In genomic region chr5:149582642-149583262, GRCm38 (mm10) we compare ENCODE assay signal across 21 mouse cellular contexts. TPM values are rescaled to one million over a fixed set of nuclear protein-coding genes. Genes with fewer than 3 reads are reported as not detected.
"Had no signal": no experiment of that assay in that cellular context is flagged by ENCODE, and none has a peak within 500 bp of the region (broad histone marks: within the 10 kb centered on the region; RNA-seq: fewer than 3 reads in every experiment).

No protein-coding gene starts in this region.

- H3K4me2 ChIP-seq: liver, embryonic 12.5 days; lung, embryonic 15.5 days; midbrain, embryonic 12.5 days; neural tube, embryonic 13.5 days; neural tube, embryonic 15.5 days had no signal

- H3K4me1 ChIP-seq: liver, embryonic 12.5 days had no signal

- ATAC-seq: liver, embryonic 12.5 days had no signal

- H3K9ac ChIP-seq: liver, embryonic 12.5 days; liver, embryonic 14.5 days; lung, embryonic 15.5 days; midbrain, embryonic 12.5 days; neural tube, embryonic 13.5 days; neural tube, embryonic 15.5 days had no signal

- H3K27me3 ChIP-seq: liver, embryonic 12.5 days; lung, embryonic 15.5 days; neural tube, embryonic 13.5 days; neural tube, embryonic 15.5 days had no signal

- DNase-seq: lung, adult 2 months; lung, postnatal 10 days; lung, postnatal 4 days; retina, postnatal 1 day; right cerebral cortex, adult 18-20 months; right cerebral cortex, postnatal 25 days; right cerebral cortex, postnatal 4 days; spleen, adult 18-20 months; thymus, adult 18-20 months; thymus, postnatal 36 days had no signal

- H3K4me3 ChIP-seq: liver, embryonic 12.5 days; lung, embryonic 15.5 days; midbrain, embryonic 12.5 days; myocyte; neural tube, embryonic 13.5 days; neural tube, embryonic 15.5 days had no signal

- H3K27ac ChIP-seq: liver, embryonic 12.5 days; liver, embryonic 14.5 days; lung, embryonic 15.5 days; neural tube, embryonic 13.5 days; neural tube, embryonic 15.5 days had no signal

- H3K36me3 ChIP-seq: liver, embryonic 12.5 days; lung, embryonic 15.5 days; midbrain, embryonic 12.5 days; neural tube, embryonic 13.5 days; neural tube, embryonic 15.5 days had no signal

- H3K9me3 ChIP-seq: liver, embryonic 12.5 days; lung, embryonic 15.5 days; midbrain, embryonic 12.5 days; neural tube, embryonic 13.5 days; neural tube, embryonic 15.5 days had no signal

RNA-seq across cellular contexts. Expression of gene Wdr95, which starts 54.3 kb away (rescaled TPM):
- polyA plus RNA-seq: liver, embryonic 12.5 days; liver, embryonic 14.5 days; liver, embryonic 16.5 days; neural tube, embryonic 11.5 days; small intestine, adult 2 months; stomach, embryonic 14.5 days had no signal
